Mouse (Mus musculus): ENCODE results near the gene Lamb1. TPM values are rescaled to one million over a fixed set of nuclear protein-coding genes. Genes with fewer than 3 reads are reported as not detected.
A peak's percentile ranks its signal among the peaks of the same experiment; 100 is the strongest.

The Lamb1 gene
- polyA plus RNA-seq (2012) = 0.01 and 0.13 TPM in 2 replicates

DNA sequence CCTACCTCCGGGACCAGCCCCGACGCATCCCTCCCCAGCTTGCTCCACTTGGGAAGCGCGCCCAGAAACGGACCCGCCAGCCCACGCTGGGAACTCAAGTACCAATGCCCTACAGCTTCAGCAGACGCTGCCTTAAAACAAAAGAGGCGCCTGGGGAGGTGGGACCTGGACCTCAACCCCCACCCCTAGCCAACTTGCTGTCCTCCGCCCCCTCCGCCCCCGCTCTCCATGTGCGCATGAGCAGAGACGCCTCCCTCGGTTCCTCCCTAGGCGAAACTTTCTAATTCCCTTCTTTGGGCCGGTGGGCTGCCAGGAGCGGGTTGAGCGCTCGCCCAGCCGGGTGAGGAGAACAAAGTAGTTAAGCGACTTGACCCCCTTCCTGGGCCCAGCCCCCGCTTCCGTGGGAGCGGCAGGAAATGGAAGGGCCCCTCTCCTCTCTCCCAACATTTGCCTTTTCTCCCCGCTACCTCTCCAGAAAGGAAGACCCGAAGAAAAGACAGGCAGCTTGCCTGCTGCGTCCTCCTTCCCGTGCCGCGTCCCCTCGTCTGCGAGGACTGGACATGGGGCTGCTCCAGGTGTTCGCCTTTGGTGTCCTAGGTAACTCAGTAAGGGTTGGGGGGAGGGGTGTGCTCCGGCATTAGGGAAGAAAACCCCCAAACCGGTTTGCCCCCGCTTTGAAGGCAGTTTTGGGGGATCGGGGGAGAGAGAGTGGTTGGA, at the start of gene Lamb1:
TSS of gene Lamb1 (plus strand) at position 230 of the 717 bp plus-strand sequence.
- Histone ChIP-seq H3K9me3 (ENCODE audit: control insufficient read depth, low read length) (no peaks in the 10 kb centered on the region), H3K4me3 (replicated peaks) (peak within 1 kb of the TSS; percentile 26), H3K36me3 (ENCODE audit: control insufficient read depth) (no peaks in the 10 kb centered on the region), H3K27me3 (ENCODE audit: control insufficient read depth) (peaks cover 33% of the 10 kb centered on the region), H3K4me1 (ENCODE audit: control insufficient read depth) (no peaks in the 10 kb centered on the region)
- TF ChIP-seq TAL1 (IDR thresholded peaks at IDR 0.05; ENCODE audit: low read length) (no peak), GATA1 (IDR thresholded peaks at IDR 0.05; ENCODE audit: low read length) (no peak)

DNA sequence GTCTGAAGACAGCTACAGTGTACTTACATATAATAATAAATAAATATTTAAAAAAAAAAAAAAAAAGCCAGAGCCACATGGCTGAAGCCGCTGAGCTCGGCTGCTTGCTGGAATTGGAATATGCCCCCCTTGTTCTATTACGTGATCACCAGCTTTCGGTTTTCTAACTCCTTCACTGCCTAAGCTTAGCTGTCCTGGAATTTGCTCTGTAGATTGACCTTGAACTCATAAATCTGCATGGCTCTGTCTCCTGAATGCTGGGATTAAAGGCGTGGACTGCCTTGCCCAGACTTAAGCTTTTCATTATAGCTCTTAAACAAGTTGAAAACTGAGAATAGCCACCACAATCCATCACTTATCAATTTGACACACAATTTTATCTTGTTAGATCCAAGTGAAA, 47.8 kb upstream of the Lamb1 start:
- no peaks in the 10 kb centered on the region for H3K27me3 ChIP-seq (ENCODE audit: control insufficient read depth)
- H3K4me3 ChIP-seq (replicated peaks) = no peak overlapping the region
- H3K36me3 ChIP-seq (ENCODE audit: control insufficient read depth) = no peaks in the 10 kb centered on the region
- no peaks in the 10 kb centered on the region for H3K9me3 ChIP-seq (ENCODE audit: control insufficient read depth, low read length)
- TF ChIP-seq TAL1 (IDR thresholded peaks at IDR 0.05; ENCODE audit: low read length) (no peak), GATA1 (IDR thresholded peaks at IDR 0.05; ENCODE audit: low read length) (no peak)
- no peaks in the 10 kb centered on the region for H3K4me1 ChIP-seq (ENCODE audit: control insufficient read depth)

DNA sequence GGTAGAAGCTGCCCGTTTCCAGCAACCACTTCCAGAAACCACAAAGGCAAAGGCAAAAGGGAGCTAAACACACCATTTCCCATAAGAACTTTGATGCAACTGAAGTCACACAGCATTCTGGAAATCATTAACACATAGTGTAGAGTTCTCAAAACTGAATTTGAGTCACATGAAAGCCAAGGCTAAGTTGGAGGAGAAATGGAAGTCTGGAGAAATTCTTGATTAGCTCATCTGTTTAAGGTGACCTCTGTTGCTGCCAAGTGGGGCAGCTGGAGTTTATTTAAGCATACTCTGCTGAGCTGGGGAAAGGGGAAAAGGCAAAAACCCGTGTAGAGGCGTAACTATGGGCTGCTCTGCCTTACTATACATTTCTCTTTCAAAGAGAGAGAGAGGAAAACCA, 46.3 kb upstream of the Lamb1 start:
- H3K27me3 ChIP-seq (ENCODE audit: control insufficient read depth) = no peaks in the 10 kb centered on the region
- H3K4me1 ChIP-seq (ENCODE audit: control insufficient read depth) = no peaks in the 10 kb centered on the region
- no peak overlapping the region for H3K4me3 ChIP-seq (replicated peaks)
- TF ChIP-seq GATA1 (IDR thresholded peaks at IDR 0.05; ENCODE audit: low read length) = no peak
- TF ChIP-seq TAL1 (IDR thresholded peaks at IDR 0.05; ENCODE audit: low read length) = no peak
- no peaks in the 10 kb centered on the region for H3K9me3 ChIP-seq (ENCODE audit: control insufficient read depth, low read length)
- no peaks in the 10 kb centered on the region for H3K36me3 ChIP-seq (ENCODE audit: control insufficient read depth)

DNA sequence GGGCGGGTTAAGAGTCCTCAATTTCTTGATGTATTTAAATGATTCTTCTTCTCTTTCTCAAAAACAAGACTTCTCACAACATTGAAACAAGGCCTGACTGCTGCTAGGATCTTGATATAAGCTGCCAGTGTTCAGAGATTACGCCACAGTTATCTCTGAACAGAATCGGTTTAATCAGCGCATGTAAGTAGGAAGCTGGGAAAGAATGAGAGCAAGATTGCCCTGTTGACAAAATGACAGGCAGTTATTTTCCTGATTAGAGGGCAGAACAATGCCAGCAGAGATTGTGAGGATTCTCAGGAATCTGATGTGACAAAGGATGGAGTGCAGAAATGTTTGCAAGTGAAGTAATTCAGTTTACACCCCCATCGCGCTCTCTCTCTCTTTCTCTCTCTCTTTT, 43.5 kb upstream of the Lamb1 start:
- H3K36me3 ChIP-seq (ENCODE audit: control insufficient read depth) = no peaks in the 10 kb centered on the region
- H3K27me3 ChIP-seq (ENCODE audit: control insufficient read depth) = no peaks in the 10 kb centered on the region

DNA sequence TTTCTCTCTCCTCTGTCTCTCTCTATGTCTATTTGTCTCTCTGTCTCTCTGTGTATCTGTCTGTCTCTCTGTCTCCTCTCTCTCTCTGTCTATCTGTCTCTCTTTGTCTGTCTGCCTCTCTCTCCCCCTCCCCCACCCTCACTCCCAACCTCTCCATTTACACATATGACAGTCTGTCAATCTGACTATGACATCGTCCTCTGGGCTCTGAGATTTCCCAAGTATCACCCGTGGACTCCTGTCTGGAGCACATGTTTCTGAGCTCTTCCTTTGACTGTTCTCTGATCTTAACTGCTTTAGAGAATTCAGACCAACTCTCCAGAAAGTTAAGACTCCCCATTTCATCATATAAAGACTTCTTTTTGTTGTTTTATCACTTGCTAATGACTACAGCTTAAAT, 42.8 kb upstream of the Lamb1 start:
- no peaks in the 10 kb centered on the region for H3K27me3 ChIP-seq (ENCODE audit: control insufficient read depth)
- H3K4me3 ChIP-seq (replicated peaks) = no peak overlapping the region
- H3K4me1 ChIP-seq (ENCODE audit: control insufficient read depth) = no peaks in the 10 kb centered on the region
- H3K36me3 ChIP-seq (ENCODE audit: control insufficient read depth) = no peaks in the 10 kb centered on the region
- no peak for TF ChIP-seq GATA1 (IDR thresholded peaks at IDR 0.05; ENCODE audit: low read length)
- no peak for TF ChIP-seq TAL1 (IDR thresholded peaks at IDR 0.05; ENCODE audit: low read length)
- no peaks in the 10 kb centered on the region for H3K9me3 ChIP-seq (ENCODE audit: control insufficient read depth, low read length)

More for the DNA sequence above, 43.5 kb upstream of the Lamb1 start:
- Histone ChIP-seq H3K4me3 (replicated peaks) (no peak overlapping the region), H3K4me1 (ENCODE audit: control insufficient read depth) (no peaks in the 10 kb centered on the region), H3K9me3 (ENCODE audit: control insufficient read depth, low read length) (no peaks in the 10 kb centered on the region)
- TF ChIP-seq GATA1 (IDR thresholded peaks at IDR 0.05; ENCODE audit: low read length) (no peak), TAL1 (IDR thresholded peaks at IDR 0.05; ENCODE audit: low read length) (no peak)

DNA sequence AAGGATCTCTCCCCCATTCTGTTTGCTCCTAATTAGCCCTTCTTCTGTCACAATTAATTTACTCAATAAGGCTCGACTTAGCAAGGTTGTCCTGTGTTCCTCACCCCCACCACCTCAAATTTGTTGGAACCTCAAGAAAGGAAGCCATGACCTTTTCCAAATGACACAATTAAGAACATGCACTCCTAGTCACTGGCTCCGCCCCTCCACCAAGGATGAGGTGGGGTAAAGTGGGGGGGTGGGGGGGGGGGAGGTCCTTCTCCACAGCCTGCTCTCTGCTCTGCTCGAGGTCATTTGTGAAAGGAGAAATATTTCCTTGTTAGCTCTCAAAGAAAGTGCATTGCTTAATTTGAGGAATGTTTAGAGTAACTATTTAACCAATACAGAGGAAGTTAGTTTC, 42.3 kb upstream of the Lamb1 start:
- no peaks in the 10 kb centered on the region for H3K36me3 ChIP-seq (ENCODE audit: control insufficient read depth)
- no peak overlapping the region for H3K4me3 ChIP-seq (replicated peaks)
- TF ChIP-seq GATA1 (IDR thresholded peaks at IDR 0.05; ENCODE audit: low read length) (no peak), TAL1 (IDR thresholded peaks at IDR 0.05; ENCODE audit: low read length) (no peak)
- H3K27me3 ChIP-seq (ENCODE audit: control insufficient read depth) = no peaks in the 10 kb centered on the region
- no peaks in the 10 kb centered on the region for H3K9me3 ChIP-seq (ENCODE audit: control insufficient read depth, low read length)
- H3K4me1 ChIP-seq (ENCODE audit: control insufficient read depth) = no peaks in the 10 kb centered on the region

DNA sequence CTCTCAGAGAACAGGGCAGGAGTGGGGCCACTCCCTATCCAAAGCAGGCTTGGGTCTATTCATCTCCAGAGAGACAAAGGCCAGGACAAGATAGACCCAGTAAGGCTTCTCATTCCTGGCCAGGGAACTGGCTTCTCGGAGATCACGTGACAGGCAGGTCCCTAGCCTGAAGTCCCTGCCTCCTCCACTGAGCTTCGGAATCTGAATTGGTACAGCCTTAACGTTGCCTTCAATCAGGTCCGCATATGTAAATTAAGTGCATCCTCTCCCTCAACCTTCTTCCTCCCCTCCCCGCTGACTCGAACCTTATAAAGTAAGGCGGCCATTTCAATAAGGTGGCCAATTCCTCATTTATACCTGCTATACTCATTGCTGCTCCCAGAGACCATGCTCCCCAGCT, 39.6 kb upstream of the Lamb1 start:
- Histone ChIP-seq H3K36me3 (ENCODE audit: control insufficient read depth) (no peaks in the 10 kb centered on the region), H3K9me3 (ENCODE audit: control insufficient read depth, low read length) (no peaks in the 10 kb centered on the region), H3K4me1 (ENCODE audit: control insufficient read depth) (no peaks in the 10 kb centered on the region), H3K27me3 (ENCODE audit: control insufficient read depth) (no peaks in the 10 kb centered on the region), H3K4me3 (replicated peaks) (no peak overlapping the region)
- TF ChIP-seq TAL1 (IDR thresholded peaks at IDR 0.05; ENCODE audit: low read length) = no peak
- TF ChIP-seq GATA1 (IDR thresholded peaks at IDR 0.05; ENCODE audit: low read length) = no peak

DNA sequence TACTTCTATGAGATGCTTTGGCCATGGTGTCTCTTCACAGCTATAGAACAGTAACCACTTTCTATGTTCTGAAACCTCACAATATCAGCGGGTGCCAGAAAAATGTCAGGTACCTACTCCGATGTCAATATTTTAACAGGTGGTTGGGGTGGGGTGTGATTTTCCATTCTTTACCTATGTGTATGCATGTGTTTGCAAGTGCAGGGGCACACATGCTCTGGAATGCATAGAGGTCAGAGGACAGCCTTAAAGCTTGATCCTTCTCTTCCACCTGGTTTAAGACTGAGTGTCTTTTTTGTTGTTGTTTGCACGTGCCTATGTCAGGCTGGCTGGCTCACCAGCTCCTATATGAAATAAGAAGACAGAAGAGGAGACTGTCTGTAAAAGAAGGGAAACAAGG, 37.9 kb upstream of the Lamb1 start:
- no peaks in the 10 kb centered on the region for H3K4me1 ChIP-seq (ENCODE audit: control insufficient read depth)

DNA sequence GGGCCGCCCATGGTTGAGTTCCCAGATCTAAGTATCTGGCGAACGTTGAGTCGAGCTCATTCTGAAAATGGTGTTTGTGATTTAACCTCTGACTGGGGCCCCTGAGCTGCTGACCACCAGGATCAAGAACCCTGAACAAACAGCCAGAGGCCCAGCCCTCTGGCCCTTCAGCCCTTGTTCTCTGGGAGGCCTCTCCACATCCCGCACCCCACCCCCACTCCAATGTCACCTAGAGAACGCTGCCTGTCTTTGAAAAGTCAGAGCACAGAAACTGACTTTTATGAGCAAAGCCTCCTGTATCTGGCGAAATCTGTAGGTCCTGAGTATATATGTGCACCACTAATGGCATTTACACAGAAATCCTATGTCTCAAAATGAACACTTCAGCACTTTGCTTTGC, 36.2 kb upstream of the Lamb1 start:
- Histone ChIP-seq H3K27me3 (ENCODE audit: control insufficient read depth) (no peaks in the 10 kb centered on the region), H3K4me3 (replicated peaks) (no peak overlapping the region), H3K36me3 (ENCODE audit: control insufficient read depth) (no peaks in the 10 kb centered on the region), H3K9me3 (ENCODE audit: control insufficient read depth, low read length) (no peaks in the 10 kb centered on the region), H3K4me1 (ENCODE audit: control insufficient read depth) (no peaks in the 10 kb centered on the region)
- TF ChIP-seq TAL1 (IDR thresholded peaks at IDR 0.05; ENCODE audit: low read length) (no peak), GATA1 (IDR thresholded peaks at IDR 0.05; ENCODE audit: low read length) (no peak)

More for the DNA sequence above, 37.9 kb upstream of the Lamb1 start:
- Histone ChIP-seq H3K4me3 (replicated peaks) (no peak overlapping the region), H3K27me3 (ENCODE audit: control insufficient read depth) (no peaks in the 10 kb centered on the region), H3K36me3 (ENCODE audit: control insufficient read depth) (no peaks in the 10 kb centered on the region), H3K9me3 (ENCODE audit: control insufficient read depth, low read length) (no peaks in the 10 kb centered on the region)
- no peak for TF ChIP-seq GATA1 (IDR thresholded peaks at IDR 0.05; ENCODE audit: low read length)
- TF ChIP-seq TAL1 (IDR thresholded peaks at IDR 0.05; ENCODE audit: low read length) = no peak

DNA sequence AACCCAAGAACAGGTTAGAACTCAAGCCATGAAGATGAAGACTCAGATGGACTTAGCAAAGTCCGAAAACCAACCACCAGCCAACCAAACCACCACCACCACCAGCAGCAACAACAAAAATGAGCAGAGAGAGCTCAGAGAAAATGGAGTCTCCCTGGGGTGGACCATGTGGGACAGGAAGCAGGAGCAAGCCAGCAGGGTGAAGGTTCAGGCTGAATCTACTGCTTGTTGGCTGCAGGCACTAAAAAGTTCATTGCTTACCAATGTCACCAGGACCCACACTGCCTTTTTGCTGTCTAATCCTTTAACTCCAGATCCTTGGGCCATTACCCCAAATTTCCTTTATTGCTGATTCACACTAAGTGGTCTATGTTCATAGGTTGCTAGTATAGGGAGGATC, 32.4 kb upstream of the Lamb1 start:
- Histone ChIP-seq H3K27me3 (ENCODE audit: control insufficient read depth) (no peaks in the 10 kb centered on the region), H3K36me3 (ENCODE audit: control insufficient read depth) (no peaks in the 10 kb centered on the region), H3K9me3 (ENCODE audit: control insufficient read depth, low read length) (no peaks in the 10 kb centered on the region), H3K4me1 (ENCODE audit: control insufficient read depth) (no peaks in the 10 kb centered on the region), H3K4me3 (replicated peaks) (no peak overlapping the region)
- TF ChIP-seq GATA1 (IDR thresholded peaks at IDR 0.05; ENCODE audit: low read length) (no peak), TAL1 (IDR thresholded peaks at IDR 0.05; ENCODE audit: low read length) (no peak)

All from erythroblast, embryonic 14.5 days (primary cell).